Mouse (Mus musculus): ENCODE measurements around the gene Gm36028. TPM values are rescaled to one million over a fixed set of nuclear protein-coding genes. Genes with fewer than 3 reads are reported as not detected.

Gm36028 gene
- polyA plus RNA-seq (2014; fragmentation: Illumina TruSeq; extraction: RNeasy Lipid Tissue Mini Kit (QIAGEN cat#74804); ENCODE audit: low read depth, low replicate concordance): 1.7 TPM

GRCm38 (mm10) chr16:37861029-37861428, at the start of gene Gm36028:
TSS of gene Gm36028 (minus strand) at chr16:37861146.

GRCm38 (mm10) chr16:37867791-37868505, 7.0 kb upstream of the Gm36028 start, which contains the start of gene Lrrc58:
TSS of gene Lrrc58 (plus strand) at chr16:37868389.

Other genes starting within 250 kb of the Gm36028 start
- gene Ndufb4, start 206.7 kb downstream of the Gm36028 start, polyA plus RNA-seq (2014; fragmentation: Illumina TruSeq; extraction: RNeasy Lipid Tissue Mini Kit (QIAGEN cat#74804); ENCODE audit: low read depth, low replicate concordance): 129 TPM
- gene Fstl1, start 84.3 kb downstream of the Gm36028 start, polyA plus RNA-seq (2014; fragmentation: Illumina TruSeq; extraction: RNeasy Lipid Tissue Mini Kit (QIAGEN cat#74804); ENCODE audit: low read depth, low replicate concordance): 8.6 TPM
- 28.1 TPM for gene Lrrc58, start 7.2 kb upstream of the Gm36028 start, polyA plus RNA-seq (2014; fragmentation: Illumina TruSeq; extraction: RNeasy Lipid Tissue Mini Kit (QIAGEN cat#74804); ENCODE audit: low read depth, low replicate concordance)
- gene Gpr156, start 55.4 kb upstream of the Gm36028 start, polyA plus RNA-seq (2014; fragmentation: Illumina TruSeq; extraction: RNeasy Lipid Tissue Mini Kit (QIAGEN cat#74804); ENCODE audit: low read depth, low replicate concordance): 0.80 TPM
- gene Gsk3b, start 227.9 kb upstream of the Gm36028 start, polyA plus RNA-seq (2014; fragmentation: Illumina TruSeq; extraction: RNeasy Lipid Tissue Mini Kit (QIAGEN cat#74804); ENCODE audit: low read depth, low replicate concordance): 300 TPM

All from testis, adult 10 weeks (tissue).